Mouse (Mus musculus) lung, adult 2 months (tissue): Measurements from ENCODE around the gene Tmem208. TPM values are rescaled to one million over a fixed set of nuclear protein-coding genes. Genes with fewer than 3 reads are reported as not detected.

ENCODE experiments used
- DNase-seq: peaks from one replicate; pipeline ENCODE4 v3.0.0; 2022
- H3K4me1 ChIP-seq: fragments of 200-500 bp; 2 replicates; pipeline ENCODE4 v1.6.1; 2011; ENCODE audit warnings: low read length; ENCODE audit not compliant: control insufficient read depth, insufficient read depth
- H3K4me3 ChIP-seq: fragments of 200-500 bp; replicated peaks from 2 replicates; pipeline ENCODE3; 2011; ENCODE audit warnings: low read depth, mild to moderate bottlenecking, control low read depth, low read length; ENCODE audit errors: extremely low read depth
- CTCF ChIP-seq: fragments of 200-500 bp; IDR thresholded peaks from 2 replicates; pipeline ENCODE4 v1.5.1; 2011; ENCODE audit warnings: mild to moderate bottlenecking, low read length, control low read depth; ENCODE audit not compliant: insufficient read depth
- POLR2A ChIP-seq: fragments of 200-500 bp; IDR thresholded peaks from 2 replicates; pipeline ENCODE4 v1.6.1; 2011; ENCODE audit warnings: low read depth, mild to moderate bottlenecking, control low read depth, low read length, borderline replicate concordance; ENCODE audit errors: extremely low read depth
- WGBS: fragments of 180-500 bp; shearing (Covaris S2); methylation state at CpG from one replicate; pipeline ENCODE4 v1.1.7; 2018; 5-methylcytosine and 5-hydroxymethylcytosine counted together
- polyA plus RNA-seq: library from polyadenylated mRNA; depleted of rRNA; stranded (reverse); fragments of >200 nt; gene quantifications from 2 replicates; pipeline ENCODE4 v1.2.3, GENCODE M21; 2012

The Tmem208 gene
- polyA plus RNA-seq, 1 experiment: 104 TPM

DNA sequence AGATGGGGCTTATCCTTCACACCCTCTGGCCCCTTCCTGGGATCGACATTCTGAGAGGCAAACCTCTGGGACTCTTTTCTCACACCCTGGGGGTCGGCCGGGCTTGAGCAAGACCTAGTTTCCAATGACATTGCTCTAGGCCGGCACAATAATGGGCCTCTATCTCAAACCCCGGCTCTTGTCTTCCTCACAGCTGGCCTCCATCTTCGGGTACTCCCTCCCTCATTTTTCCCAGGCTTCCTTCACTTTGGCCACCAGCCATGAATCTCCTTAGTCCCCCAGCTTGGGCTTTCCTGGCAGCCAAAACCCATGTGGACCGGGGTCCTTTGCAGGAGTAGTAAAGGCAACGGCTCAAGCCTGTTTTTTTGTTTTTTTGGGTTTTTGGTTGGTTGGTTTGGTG is 15.2 kb downstream of the Tmem208 start:
- peak; percentile 52 for DNase-seq
- WGBS: 40% methylated on average over 8 of the region's 8 CpGs
- Histone ChIP-seq H3K4me1 (peaks cover 40% of the 10 kb centered on the region), H3K4me3 (no peak overlapping the region)
- no peak for TF ChIP-seq POLR2A
- no peak for TF ChIP-seq CTCF

DNA sequence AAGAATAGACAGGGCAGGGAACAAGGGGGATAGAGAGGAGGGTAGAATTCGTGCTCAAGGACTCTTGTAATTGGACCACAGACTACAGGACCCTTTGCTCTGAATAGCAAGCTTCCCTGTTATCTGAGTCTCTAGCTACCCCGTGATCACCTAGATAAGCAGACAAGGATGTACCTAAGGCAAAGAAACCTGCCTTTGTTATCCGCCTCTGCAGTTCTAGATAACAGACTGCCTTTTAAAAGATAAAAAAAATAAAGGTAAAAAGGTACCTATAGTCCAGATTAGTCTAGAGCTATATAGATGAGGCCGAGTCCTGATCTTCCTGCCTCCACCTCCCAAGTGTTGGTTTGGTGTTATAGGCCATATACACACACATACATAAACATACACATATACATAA is 16.6 kb downstream of the Tmem208 start:
- WGBS: 59% methylated on average over 4 of the region's 4 CpGs
- TF ChIP-seq CTCF (no peak), POLR2A (no peak)
- Histone ChIP-seq H3K4me3 (no peak overlapping the region), H3K4me1 (peaks cover 40% of the 10 kb centered on the region)
- DNase-seq: no peak

DNA sequence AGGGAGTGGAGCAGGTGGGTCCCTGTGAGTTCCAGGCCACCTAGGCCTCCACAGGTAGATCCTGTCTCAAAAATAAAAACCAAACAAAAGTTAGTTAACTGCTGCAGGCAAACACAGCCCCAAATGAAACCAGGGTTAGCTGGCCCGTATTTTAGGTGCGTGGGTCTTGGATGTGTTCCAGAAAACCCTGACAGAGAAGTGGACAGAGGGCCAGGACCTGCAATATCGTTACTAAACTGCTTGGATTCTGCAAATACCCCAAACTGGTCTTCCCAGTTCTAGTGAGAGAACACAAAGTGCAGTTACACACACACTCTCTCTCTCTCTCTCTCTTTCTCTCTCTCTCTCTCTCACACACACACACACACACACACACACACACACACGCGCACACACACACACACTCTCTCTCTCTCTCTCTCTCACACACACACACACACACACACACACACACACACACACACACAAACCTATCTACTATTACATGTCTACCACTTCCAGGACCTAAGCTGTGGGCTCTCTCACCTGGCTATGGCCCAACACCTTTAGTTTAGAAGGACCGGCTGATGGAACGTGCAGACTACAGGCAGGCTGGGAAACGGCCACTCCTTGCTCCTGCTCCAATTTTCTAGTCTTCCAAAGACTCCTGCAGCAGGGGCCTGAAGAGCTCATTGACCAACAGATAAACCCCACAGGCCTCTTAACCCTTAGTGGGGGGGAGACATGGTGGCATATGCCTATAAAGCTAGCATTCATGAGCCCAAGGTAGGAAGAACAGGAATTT is 17.8 kb downstream of the Tmem208 start:
- peak; percentile 37 for DNase-seq
- peaks cover 40% of the 10 kb centered on the region for H3K4me1 ChIP-seq
- 43% methylated on average over 8 of the region's 8 CpGs for WGBS
- TF ChIP-seq POLR2A: no peak
- TF ChIP-seq CTCF: no peak
- H3K4me3 ChIP-seq: no peak overlapping the region

DNA sequence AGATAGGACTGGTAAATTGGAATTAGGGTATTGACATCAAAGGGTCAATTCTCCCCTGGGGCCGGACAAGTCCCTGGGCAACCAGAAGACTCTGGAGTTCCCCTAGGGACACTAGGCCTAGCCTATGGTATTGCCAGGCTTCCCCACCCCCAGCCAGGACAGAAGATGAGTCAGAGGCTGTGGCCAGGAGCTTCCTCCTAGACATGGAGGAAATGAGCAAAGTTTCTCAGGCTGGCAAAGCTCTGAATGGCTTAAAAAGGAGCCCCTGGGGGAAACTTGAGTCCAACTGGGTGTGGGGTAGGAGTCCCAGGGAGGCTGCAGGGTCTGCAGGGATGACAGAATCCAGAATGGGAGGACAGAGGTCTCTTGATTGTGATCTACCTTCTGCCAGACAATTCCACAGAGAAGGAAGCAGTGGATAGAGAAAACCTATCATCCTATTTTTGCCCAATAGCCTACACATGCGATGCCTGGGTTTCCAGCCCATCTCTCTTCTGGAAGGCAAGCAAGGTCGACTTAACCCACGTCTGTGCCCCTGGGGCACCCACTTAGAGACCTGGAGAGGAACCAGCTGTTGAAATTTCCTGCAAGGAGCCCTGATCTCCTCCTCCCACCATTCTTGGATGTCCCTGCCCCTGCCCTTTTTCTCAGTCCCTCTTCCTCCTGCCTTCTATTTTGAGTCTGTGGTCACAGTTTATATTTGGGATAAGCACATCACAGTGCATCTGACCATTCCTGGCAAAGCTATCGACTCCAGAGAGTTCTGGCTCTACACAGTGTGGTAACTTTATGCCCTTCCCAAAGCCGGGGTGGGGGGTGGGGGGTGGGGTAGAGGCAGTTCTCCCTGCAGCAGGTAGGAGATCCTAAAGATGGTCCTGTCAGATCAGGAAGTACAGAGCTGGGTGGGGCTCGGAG is 19.2 kb downstream of the Tmem208 start:
- DNase-seq: peak; percentile 44
- Histone ChIP-seq H3K4me3 (peak overlapping the region; percentile 28), H3K4me1 (peaks cover 29% of the 10 kb centered on the region)
- no peak for TF ChIP-seq POLR2A
- no peak for TF ChIP-seq CTCF
- WGBS: 11% methylated on average over 7 of the region's 7 CpGs

DNA sequence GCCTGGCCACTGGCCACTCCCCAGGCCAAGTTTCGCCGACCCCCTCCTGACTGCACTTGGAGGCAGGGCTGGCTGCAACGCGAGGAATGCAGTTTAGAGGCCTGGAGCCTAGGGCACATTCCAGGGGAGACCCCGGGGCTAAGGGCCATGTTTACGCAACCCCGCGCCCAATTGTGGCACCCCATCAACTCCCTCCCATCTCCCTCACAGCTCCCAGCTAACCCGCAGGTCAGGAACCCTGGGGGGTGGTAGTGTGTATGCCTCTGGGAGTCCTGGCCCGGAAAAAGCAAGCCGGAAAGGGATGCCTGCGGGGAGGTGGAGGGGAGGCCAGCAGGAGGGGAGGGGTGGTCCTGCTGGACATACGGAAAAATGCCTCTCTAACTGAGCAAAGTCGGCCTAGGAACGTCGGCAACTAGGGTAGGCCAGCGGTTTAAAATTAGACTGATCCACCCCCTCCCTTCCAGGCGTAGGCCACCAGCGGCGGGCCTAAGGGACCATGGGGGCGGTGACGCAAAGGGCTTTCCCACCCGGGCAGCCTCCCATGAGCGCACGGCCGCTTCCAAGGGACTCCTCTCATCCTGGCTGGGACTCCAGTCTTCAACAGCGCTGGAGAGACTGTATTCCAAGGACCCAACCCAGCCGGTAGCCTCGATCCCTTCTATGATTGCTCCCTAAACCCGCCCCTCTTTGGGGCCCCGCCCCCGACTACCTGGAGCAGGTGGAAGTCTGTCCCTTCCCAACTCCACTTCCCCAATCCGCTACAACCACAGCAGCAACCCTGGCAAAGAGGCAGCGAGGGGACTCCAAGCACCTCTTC is 20.7 kb downstream of the Tmem208 start:
- H3K4me3 ChIP-seq: peak overlapping the region; percentile 92
- peak; percentile 86 for DNase-seq
- TF ChIP-seq CTCF (no peak), POLR2A (peak; percentile 41; the same call in 1 of the 2 replicates)
- peaks cover 17% of the 10 kb centered on the region for H3K4me1 ChIP-seq
- WGBS: 3% methylated on average over 34 of the region's 34 CpGs

DNA sequence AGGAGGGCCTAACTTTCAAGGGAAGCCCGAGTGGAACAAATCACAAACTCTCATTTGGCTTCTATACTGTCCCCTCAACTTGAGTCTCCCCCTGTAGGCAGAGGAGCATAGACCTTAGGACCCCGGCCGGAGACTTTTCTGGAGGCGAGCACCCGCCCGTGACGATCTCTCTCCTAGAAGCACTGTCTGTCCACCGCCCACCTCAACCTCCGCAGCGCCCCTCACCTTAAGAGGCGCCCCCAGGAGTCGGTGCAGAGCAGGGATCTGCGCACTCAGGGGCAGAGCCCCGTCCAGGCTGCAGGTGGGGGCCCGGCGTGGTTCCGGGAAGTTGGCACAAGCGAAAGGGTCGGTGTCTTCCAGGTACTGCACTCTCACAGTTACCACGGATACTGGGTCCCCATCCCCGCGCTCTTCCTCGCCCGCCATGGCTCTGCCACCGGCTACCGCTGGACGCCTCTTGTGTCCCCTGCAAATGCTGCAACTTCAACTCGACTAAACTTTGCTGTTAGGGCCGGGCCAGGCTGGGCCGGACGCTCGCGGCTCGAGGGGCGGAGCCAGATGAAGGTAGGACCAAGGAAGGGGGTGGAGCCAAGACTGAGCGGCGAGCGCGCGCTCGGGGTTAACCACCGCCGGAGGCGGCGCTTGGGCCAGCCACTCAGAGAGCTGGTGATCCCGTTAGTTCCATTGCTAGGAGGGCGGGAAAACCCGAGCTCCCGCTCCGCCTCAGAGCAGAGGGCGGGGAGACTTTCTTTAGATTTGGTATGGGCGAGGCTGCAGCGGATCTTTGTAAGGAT is 21.5 kb downstream of the Tmem208 start, which contains the start of gene Fhod1:
Gene Fhod1 (minus strand): TSS at position 526 of the 794 bp plus-strand sequence.
- Histone ChIP-seq H3K4me3 (peak within 1 kb of the TSS; percentile 92), H3K4me1 (peaks cover 17% of the 10 kb centered on the region)
- peak; percentile 91 for DNase-seq
- WGBS: 1% methylated on average over 53 of the region's 53 CpGs
- peak; percentile 92 for TF ChIP-seq POLR2A
- no peak for TF ChIP-seq CTCF

DNA sequence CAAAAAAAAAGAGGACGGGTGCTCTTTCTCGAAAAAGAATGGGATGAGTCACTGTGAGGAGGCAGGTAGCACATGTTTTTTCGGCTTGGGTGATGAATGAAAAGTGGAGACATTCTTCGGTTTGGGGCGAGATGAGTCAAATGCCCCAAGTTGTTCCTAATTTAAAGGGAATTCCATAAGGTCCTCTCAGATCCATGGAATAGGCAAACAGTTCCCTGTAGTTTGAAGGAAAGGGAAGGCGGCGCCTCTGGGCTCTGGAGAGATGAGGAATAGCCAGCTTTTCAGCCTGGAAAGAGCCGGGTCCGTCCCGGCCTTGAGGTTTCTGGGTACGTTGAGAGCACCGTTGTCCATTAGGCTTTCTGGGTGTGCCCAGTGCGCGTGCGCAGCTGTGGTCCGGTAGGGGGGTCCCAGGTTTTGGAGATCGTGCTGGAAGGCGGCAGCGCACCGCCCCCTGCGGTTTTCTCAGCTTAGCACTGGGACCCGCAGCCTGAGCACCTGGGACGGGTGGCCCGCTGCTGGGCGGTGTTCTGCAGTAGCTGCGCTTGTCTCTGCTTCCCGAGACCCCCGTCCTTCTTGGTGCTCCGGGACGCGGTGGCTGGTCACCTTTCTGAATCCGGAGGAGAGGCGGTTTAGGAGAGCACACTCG is 22.4 kb downstream of the Tmem208 start, which contains the start of gene Slc9a5:
Gene Slc9a5 (plus strand): TSS at position 394 of the 646 bp plus-strand sequence.
- under 1% methylated on average over 34 of the region's 34 CpGs for WGBS
- DNase-seq: peak; percentile 52
- Histone ChIP-seq H3K4me3 (peak within 1 kb of the TSS; percentile 92), H3K4me1 (peaks cover 14% of the 10 kb centered on the region)
- no peak for TF ChIP-seq POLR2A
- TF ChIP-seq CTCF: no peak
